Mouse (Mus musculus) E14TG2a.4 (cell line): Measurements from ENCODE around the gene Apol11a.

Experiments
- CTCF ChIP-seq: conservative IDR thresholded peaks from 2 replicates; pipeline ENCODE4 v1.5.1; 2014; ENCODE audit warnings: low read length
- NANOG ChIP-seq: IDR thresholded peaks from 2 replicates; pipeline ENCODE4 v1.6.1; 2014; ENCODE audit warnings: borderline replicate concordance, low read length, mixed read lengths
- POU5F1 ChIP-seq: IDR thresholded peaks from 2 replicates; pipeline ENCODE4 v1.6.1; 2014; ENCODE audit warnings: low read length, borderline replicate concordance

DNA sequence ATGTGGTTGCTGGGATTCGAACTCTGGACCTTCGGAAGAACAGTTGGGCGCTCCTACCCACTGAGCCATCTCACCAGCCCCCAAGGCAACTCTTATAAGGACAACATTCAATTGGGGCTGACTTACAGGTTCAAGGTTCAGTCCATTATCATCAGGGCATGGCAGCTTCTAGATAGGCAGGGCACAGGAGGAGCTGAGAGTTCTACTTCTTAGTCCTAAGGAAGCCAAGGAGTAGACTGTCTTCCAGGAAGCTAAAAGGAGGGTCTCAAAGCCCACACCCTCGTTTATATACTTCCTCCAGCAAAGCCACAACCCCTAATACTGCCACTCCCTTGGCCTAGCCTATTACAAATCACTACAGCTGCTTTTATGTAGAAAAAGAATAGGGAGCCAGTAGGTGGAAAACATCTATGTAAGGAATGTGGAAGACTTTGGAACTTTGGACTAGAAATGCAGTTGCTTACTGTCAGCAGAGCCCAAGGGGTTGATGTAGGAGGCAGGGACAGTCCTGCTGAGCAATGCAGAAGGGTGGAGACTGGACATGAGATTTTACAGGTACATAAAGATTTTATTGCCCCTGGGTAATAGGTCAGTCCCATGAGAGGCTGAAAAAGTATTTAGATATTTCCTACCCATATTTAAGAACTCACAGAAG is 25.8 kb upstream of the Apol11a start:
- TF ChIP-seq CTCF (no peak), POU5F1 (no peak), NANOG (no peak)
